Mouse (Mus musculus): Measurements from ENCODE around the gene Sall1. TPM values are rescaled to one million over a fixed set of nuclear protein-coding genes. Genes with fewer than 3 reads are reported as not detected.

Sall1 gene
- total RNA-seq, 2 experiments from 2014 or later, result 12.9 to 13.7 TPM

DNA sequence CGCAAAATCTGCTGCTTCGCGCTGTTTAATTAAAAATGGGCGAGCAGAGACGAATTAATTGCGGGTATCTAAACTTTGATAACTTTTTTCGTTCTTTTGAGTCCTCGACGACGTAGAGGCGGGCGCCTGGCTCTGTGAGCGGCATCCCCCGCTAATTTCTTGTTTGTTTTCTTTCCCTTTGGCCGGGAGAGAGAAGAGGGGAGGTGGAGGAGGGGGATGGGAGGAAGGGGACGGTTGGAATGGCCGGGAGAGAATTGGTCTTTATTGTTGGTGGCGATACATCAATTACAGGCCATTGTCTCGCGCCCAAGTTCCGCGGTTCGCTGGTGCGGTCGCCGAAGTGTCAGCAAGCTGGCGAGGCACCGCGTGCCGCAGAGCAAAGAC lies 1.2 kb upstream of the Sall1 start:
- Histone ChIP-seq H3K4me3 (peak overlapping the region; percentile 64), H3K27ac (peak overlapping the region; percentile 93)
- no peak for DNase-seq (ENCODE audit: low spot score in 2 of 2)
- TF ChIP-seq CTCF (conservative IDR thresholded peaks at IDR 0.05), result no peak

DNA sequence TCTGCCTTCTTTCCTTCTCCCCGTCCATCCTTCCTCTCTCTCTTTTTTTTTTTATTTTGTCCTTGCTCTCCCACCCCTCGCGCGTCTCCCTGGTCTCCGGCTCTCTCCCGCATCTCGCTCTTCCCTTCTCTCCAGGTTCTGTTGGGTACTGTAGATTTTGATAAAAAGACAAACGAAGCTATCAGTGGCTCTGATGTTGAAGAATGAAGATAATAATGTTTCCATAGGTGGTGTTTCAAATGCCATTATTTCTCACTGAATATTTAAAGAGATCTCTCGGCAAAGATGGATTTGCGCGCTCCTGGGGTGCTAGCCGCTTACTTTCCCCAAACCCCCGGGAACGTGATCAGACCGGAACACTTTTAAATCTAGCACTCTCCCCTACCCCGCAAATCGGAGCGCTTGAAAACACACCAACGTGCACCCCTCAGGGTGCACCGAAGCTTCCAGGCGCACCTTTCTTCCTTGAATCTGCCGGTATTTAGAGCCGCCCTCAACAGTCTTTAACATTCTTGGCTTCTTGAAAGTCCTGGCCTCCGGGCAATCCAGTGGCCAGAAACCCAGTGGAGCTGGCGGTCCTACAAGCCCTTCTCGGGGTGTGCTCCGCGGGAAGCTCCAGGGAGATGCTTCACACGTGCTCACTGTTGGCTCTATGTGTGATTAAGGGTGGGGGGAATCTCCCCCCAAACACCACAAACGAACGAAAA lies 702 bp upstream of the Sall1 start:
- peak overlapping the region; percentile 93 for H3K27ac ChIP-seq
- no peak for DNase-seq (ENCODE audit: low spot score in 2 of 2)

DNA sequence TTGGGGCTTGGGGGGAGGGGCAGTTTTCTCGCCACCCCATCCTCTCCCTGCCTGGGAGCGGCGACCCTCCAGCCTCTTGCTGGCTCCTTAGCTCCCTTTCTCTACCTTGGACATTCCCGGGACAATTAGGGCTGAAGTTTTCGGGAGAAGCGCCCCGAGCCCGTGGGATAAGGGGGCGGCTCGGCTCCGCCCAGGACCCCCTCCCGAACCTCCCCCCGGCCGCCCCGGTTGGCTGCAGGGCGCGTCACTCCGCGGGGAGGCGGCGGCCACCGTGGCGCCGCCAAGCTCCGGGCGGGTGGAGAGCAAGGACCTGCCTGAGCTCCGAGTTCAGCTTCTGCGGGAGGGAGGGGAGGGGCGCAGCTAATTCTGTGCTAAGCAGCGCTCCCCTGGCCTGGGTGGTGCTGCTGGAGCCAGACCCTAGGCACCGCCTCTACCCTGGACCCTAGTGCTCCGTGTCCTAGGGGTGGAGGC lies 556 bp downstream of the Sall1 start:
- peak; percentile 70 to 75 for DNase-seq (ENCODE audit: low spot score in 2 of 2)
- TF ChIP-seq CTCF (conservative IDR thresholded peaks at IDR 0.05), result no peak
- peak overlapping the region; percentile 64 for H3K4me3 ChIP-seq
- H3K27ac ChIP-seq, result peak overlapping the region; percentile 93

More for the DNA sequence above, 702 bp upstream of the Sall1 start:
- TF ChIP-seq CTCF (conservative IDR thresholded peaks at IDR 0.05), result no peak
- peak overlapping the region; percentile 64 for H3K4me3 ChIP-seq

DNA sequence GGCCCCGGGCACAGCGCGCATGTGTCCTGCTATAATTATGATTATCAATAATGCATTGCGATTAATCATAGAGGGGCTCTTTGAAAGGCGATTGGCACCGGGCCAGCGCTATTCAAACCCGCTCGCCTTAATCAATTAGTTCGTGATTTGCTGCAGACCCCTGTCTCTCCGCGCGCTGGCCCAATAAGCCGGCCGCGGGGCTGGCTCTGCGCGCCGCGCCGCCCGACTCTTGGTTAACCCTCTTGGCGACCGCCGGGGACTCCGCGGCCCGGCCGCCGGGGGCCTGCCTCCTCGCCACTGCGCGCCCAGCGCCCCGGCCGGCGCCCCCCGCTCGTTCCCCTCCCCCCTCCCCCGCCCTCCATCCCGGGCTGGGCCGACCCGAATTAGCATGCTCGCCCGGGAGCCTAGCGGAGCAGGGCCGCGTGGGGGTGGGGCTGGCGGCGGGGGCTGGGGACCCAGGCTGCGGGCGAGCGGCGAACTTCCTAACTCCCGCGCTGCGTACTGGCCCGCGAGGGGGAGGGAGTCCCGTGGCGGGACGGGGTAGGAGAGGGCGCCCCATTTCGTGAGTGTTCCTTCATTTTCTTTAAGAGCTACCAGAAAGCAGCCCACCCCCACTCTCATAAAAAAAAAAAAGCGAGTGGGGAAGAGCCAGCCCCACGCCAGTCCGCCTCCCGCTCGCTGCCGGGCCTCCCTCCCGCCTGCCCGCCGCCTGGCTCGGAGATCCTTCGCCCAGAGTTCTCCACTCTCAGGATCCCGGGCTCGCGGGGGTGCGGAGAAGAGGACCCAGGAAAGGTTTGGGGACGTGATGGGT lies 1.2 kb downstream of the Sall1 start:
- TF ChIP-seq CTCF (conservative IDR thresholded peaks at IDR 0.05), result no peak; the same call in 1 of the 2 replicates
- peak overlapping the region; percentile 93 for H3K27ac ChIP-seq
- DNase-seq (ENCODE audit: low spot score in 2 of 2), result peak; percentile 68 to 82
- peak overlapping the region; percentile 64 for H3K4me3 ChIP-seq

DNA sequence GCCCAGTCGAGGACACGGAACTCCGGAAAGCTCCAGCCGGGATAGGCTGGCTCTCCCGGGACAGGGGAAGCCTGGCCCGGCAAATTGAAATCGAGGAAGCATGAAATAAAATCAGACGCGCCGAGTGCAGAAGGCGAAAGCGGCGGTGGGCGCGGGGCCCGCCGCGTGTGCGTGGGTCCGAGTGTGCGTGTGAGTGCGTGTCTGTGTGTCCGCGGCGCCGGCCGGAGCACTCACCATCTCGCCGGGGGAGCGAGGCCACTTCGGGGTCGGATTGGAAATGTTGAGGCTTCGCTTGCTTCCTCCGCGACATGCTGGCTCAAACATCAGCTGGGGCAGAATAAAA lies 1.9 kb downstream of the Sall1 start:
- no peak for TF ChIP-seq CTCF (conservative IDR thresholded peaks at IDR 0.05)
- DNase-seq (ENCODE audit: low spot score in 2 of 2), result no peak
- peak overlapping the region; percentile 93 for H3K27ac ChIP-seq
- peak overlapping the region; percentile 64 for H3K4me3 ChIP-seq

DNA sequence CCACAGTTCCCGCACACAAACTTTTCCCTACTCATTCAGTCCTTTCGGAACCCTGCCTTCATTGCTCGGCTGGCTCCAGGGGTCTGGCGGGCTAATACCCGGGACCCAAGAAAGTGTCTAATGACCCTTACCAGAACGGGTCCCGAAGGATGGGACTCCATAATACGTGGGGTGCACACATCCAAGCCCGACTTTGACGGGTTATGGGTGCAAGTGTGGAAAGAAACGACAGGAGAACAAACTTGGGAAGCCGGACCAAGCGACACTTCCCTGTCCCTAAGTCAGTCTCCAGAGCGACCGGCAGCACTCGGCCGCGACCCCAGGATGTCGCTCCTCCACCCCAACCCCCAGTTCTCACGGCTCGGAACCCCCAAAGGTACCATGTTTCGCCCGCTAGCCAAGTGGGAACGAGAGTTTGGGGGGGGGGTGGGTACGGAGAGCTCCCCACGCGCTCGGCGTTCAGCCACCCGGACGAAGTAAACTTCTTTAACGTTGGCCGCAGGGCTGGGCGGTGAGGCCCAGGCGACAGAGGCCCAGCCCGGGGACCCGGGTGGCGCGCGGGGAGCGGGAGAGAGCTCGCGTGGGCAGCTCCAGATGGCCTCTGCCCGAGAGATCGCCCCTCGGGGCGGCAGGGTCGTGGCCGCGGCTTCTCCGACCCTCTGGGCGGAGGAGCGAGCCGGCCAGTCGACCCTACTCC lies 2.4 kb downstream of the Sall1 start:
- peak overlapping the region; percentile 93 for H3K27ac ChIP-seq
- no peak for TF ChIP-seq CTCF (conservative IDR thresholded peaks at IDR 0.05)
- no peak for DNase-seq (ENCODE audit: low spot score in 2 of 2)
- peak overlapping the region; percentile 64 for H3K4me3 ChIP-seq

DNA sequence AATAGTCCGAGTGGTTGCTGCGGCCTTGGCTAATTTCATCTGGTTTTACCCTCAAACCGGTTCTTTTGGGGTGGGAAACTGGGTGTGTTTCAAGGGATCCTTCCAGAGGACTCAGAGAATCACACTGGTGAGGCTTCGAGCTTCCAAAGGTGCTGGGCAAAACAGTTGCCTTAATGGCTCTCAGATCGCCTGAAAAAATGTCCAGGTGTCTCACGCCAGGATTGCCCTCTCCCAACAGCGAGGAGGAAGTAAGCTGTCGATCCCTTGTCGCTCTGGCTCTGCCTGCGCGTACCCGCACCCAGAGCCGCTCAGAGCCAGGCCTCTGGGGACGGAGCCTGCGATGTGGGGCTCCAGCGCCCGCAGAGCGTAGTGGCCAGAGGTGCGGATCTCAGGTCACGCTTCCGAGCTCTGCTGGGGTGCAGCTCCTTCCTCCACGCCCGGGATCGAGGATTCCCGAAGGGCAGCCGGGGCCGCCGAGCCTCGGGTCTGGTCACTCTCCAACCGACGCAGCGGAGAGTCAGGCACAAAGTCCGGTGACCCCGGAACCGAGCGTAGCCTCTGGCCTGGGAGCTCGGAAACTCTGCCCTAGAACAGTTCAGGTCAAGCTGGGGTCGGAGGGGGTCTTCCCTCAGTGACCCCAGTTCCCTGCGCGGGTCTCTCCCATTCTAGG lies 3.1 kb downstream of the Sall1 start:
- no peak for DNase-seq (ENCODE audit: low spot score in 2 of 2)
- TF ChIP-seq CTCF (conservative IDR thresholded peaks at IDR 0.05), result no peak
- H3K4me3 ChIP-seq, result peak overlapping the region; percentile 64
- peak overlapping the region; percentile 93 for H3K27ac ChIP-seq

DNA sequence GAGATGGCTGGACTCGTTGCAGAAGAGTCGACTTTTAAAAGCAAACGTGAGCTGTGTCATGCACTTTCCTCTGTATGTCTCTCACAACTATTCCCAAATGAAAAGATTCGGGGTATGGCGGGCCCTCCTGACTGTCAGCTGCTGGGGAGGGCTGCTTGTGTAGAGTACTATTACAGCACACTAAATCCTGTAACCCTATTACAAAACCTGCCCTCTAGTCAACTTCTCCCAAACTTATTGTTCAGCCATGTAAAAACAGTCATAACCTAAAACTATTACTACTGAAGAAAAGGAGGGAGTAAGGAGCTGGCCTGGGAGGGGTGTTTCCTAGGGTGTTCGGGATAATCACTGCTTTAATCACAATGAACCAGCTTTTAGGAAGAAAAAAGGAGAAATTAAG lies 4.1 kb downstream of the Sall1 start:
- peak overlapping the region; percentile 93 for H3K27ac ChIP-seq
- H3K4me3 ChIP-seq, result peak overlapping the region; percentile 64
- no peak for DNase-seq (ENCODE audit: low spot score in 2 of 2)
- TF ChIP-seq CTCF (conservative IDR thresholded peaks at IDR 0.05), result no peak

DNA sequence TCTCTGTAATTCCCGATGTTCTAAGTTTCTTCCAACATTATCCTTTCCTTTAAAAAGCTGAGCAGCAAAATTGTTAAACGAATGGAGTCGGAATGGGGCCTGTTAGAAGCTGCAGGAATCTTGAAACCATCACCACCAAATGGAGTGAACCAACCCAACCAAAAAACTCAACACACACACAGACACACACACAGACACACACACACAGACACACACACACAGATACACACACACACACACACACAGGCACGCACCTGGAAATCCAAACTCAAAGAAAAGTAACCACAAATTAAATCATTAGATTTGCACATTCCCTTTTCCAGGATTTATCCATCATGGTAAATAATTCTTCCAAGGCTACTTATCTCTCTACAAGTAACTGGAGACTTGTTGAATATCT lies 5.0 kb downstream of the Sall1 start:
- peak overlapping the region; percentile 64 for H3K4me3 ChIP-seq
- DNase-seq (ENCODE audit: low spot score in 2 of 2), result no peak
- H3K27ac ChIP-seq, result peak overlapping the region; percentile 93
- TF ChIP-seq CTCF (conservative IDR thresholded peaks at IDR 0.05), result no peak

DNA sequence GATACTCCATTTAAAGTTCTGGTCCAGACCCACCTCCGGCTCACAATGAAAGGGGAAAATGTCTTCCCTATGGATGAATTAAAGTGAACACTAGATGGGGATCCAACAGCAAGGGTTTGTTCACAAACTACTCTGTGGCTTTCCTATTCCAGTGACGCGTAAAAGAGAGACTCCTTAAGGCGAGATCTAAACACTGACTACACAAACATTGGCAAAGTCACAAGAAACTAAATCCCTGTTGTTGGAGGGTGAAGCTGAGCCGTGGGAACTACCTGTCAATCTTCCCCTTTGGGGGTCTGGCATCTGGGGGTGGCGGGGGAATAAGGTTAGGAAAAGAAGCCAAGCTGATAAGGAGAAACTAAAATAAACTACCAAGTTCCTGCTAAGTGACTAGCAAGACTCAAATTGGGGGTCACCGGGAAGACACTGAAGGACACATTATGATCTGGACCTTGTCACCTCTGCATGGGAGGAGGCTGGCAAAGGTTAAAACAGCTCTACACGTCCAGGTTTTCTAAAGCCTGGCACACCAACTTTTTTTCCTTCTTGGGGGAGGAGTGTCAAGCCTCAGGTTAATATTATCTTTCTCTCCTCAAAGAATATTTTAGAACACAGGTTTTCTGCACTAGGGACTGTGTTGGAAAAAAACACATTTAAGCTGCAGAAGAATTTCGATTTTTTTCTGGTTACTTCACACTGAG lies 6.3 kb downstream of the Sall1 start:
- peak; percentile 43 for TF ChIP-seq CTCF (conservative IDR thresholded peaks at IDR 0.05)
- Histone ChIP-seq H3K4me3 (peak overlapping the region; percentile 8; the same call in 1 of the 2 replicates), H3K27ac (peak overlapping the region; percentile 93)
- no peak for DNase-seq (ENCODE audit: low spot score in 2 of 2)

DNA sequence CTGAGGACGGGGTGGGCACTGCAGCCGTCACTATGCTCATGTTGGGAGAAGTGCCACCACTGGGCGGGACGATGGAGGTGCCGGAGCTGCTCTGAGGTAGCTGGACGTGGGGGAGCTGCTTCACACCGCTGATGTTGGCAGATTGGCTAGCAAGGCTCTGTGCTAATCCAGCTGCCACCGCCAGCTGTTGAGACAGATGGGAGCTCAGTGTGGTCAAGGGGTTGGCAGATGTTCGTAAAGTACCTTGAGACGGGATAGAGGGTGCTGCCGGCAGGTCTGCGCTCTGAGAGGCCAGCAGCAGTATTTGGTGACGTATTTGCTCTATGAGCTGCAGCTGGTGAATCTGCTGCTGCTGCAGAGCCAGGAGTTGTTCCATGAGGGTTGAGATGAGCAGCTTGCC lies 11.6 kb downstream of the Sall1 start:
- no peak for TF ChIP-seq CTCF (conservative IDR thresholded peaks at IDR 0.05)

DNA sequence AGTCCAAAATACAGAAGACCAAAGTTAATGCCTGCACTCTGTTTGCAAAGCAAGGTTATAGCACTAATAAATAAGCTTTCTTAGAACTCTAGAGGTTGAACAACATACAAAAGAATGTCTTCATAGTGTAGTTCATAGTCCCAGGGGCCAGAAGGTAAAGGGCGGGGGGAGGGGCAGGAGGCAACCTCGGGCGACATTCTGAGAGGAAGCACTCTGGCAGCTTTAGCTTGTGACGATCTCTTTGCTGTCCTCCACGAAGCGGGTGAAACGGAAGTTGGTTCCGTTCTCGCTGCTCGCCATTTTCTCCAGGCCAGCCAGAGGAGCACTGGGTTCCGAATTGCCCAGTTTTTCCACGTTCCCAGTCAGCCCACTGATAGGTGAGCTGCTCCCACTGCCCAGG lies 15.8 kb downstream of the Sall1 start:
- TF ChIP-seq CTCF (conservative IDR thresholded peaks at IDR 0.05), result no peak
- DNase-seq (ENCODE audit: low spot score in 2 of 2), result no peak

More for the DNA sequence above, 11.6 kb downstream of the Sall1 start:
- no peak overlapping the region for H3K27ac ChIP-seq
- DNase-seq (ENCODE audit: low spot score in 2 of 2), result no peak
- no peak overlapping the region for H3K4me3 ChIP-seq

More for the DNA sequence above, 15.8 kb downstream of the Sall1 start:
- H3K27ac ChIP-seq, result no peak overlapping the region; the same call in 1 of the 2 replicates
- H3K4me3 ChIP-seq, result no peak overlapping the region
